Comparison of ENCODE assay signal across 7 mouse cellular contexts in genomic region chr8:10414684-10415212, GRCm38 (mm10).
DNase-seq lines count a peak whose midpoint lies in the region; ATAC-seq and TF ChIP-seq lines count a peak whose summit lies in the region.

No protein-coding gene starts in this region.

- no peaks in the 10 kb centered on the region for H3K36me3 ChIP-seq in forebrain, embryonic 12.5 days (replicated peaks)
- H3K36me3 ChIP-seq in hindbrain, postnatal 0 days (ENCODE audit: insufficient read depth, low read length) = no peaks in the 10 kb centered on the region
- H3K36me3 ChIP-seq in midbrain, embryonic 11.5 days (ENCODE audit: control insufficient read depth, insufficient read depth, low read length) = no peaks in the 10 kb centered on the region

- 24% methylated on average over 6 of the region's 6 CpGs for WGBS in forebrain, embryonic 12.5 days
- 25% methylated on average over 6 of the region's 6 CpGs for WGBS in hindbrain, postnatal 0 days
- 24% methylated on average over 6 of the region's 6 CpGs for WGBS in midbrain, embryonic 11.5 days

- H3K27me3 ChIP-seq in forebrain, embryonic 12.5 days = no peaks in the 10 kb centered on the region
- H3K27me3 ChIP-seq in hindbrain, postnatal 0 days (ENCODE audit: insufficient read depth, low read length) = no peaks in the 10 kb centered on the region
- H3K27me3 ChIP-seq in midbrain, embryonic 11.5 days (ENCODE audit: control insufficient read depth, insufficient read depth, low read length) = no peaks in the 10 kb centered on the region

- H3K27ac ChIP-seq in forebrain, embryonic 12.5 days = no peak overlapping the region
- no peak overlapping the region for H3K27ac ChIP-seq in hindbrain, postnatal 0 days
- H3K27ac ChIP-seq in left cerebral cortex, adult 2 months = no peak overlapping the region
- no peak overlapping the region for H3K27ac ChIP-seq in midbrain, embryonic 11.5 days (ENCODE audit: low read depth, low read length)

- intact Hi-C loops in left cerebral cortex, adult 2 months (cut with DNase I) = loop anchor here (2.0 to 5.0 kb wide), 3 partner anchors 592 to 778 kb away; no protein-coding TSS in a partner anchor

- TF ChIP-seq CTCF in brain, embryonic 14.5 days (IDR thresholded peaks at IDR 0.05; ENCODE audit: borderline replicate concordance, extremely low read depth, insufficient read depth, insufficient read length) = peak; percentile 99
- peak; percentile 96 for TF ChIP-seq CTCF in hindbrain, postnatal 0 days (IDR thresholded peaks at IDR 0.05; ENCODE audit: low read depth)
- TF ChIP-seq CTCF in left cerebral cortex, adult 2 months (IDR thresholded peaks at IDR 0.05) = peak; percentile 84

- H3K9me3 ChIP-seq in forebrain, embryonic 12.5 days = no peaks in the 10 kb centered on the region
- no peaks in the 10 kb centered on the region for H3K9me3 ChIP-seq in hindbrain, postnatal 0 days (ENCODE audit: low read length)
- no peaks in the 10 kb centered on the region for H3K9me3 ChIP-seq in midbrain, embryonic 11.5 days (ENCODE audit: control insufficient read depth, low read length)

- TF ChIP-seq POLR2A in brain, embryonic 14.5 days (IDR thresholded peaks at IDR 0.05; ENCODE audit: borderline replicate concordance, extremely low read depth, insufficient read depth, insufficient read length, poor library complexity, severe bottlenecking) = no peak

- ATAC-seq in forebrain, embryonic 12.5 days (ENCODE audit: low FRiP score) = peak; percentile 44; the same call in 1 of the 2 replicates
- peak; percentile 60 for ATAC-seq in hindbrain, postnatal 0 days
- ATAC-seq in midbrain, embryonic 11.5 days (ENCODE audit: low FRiP score) = peak; percentile 58; the same call in 1 of the 2 replicates

- peak; percentile 90 for DNase-seq in NIH3T3 (ENCODE audit: low read depth)
- DNase-seq in brain, embryonic 14.5 days (ENCODE audit: low read depth) = peak; percentile 88
- peak; percentile 91 for DNase-seq in hindbrain, postnatal 0 days (ENCODE audit: low spot score)
- peak; percentile 70 to 82 for DNase-seq in left cerebral cortex, adult 2 months (ENCODE audit: extremely low spot score in 1 of 2, low spot score in 2 of 2)
- DNase-seq in midbrain, embryonic 11.5 days (ENCODE audit: low spot score, missing footprints) = peak; percentile 98
- peak; percentile 39 to 75 for DNase-seq in spleen, postnatal 4 days (ENCODE audit: low spot score in 2 of 2)

- H3K4me1 ChIP-seq in forebrain, embryonic 12.5 days = peaks cover 20% of the 10 kb centered on the region
- H3K4me1 ChIP-seq in hindbrain, postnatal 0 days (ENCODE audit: insufficient read depth, low read length) = no peaks in the 10 kb centered on the region
- no peaks in the 10 kb centered on the region for H3K4me1 ChIP-seq in midbrain, embryonic 11.5 days (ENCODE audit: control insufficient read depth, insufficient read depth, low read length)

- no peak overlapping the region for H3K4me3 ChIP-seq in forebrain, embryonic 12.5 days (replicated peaks)
- H3K4me3 ChIP-seq in hindbrain, postnatal 0 days (ENCODE audit: low read length) = no peak overlapping the region
- no peak overlapping the region for H3K4me3 ChIP-seq in left cerebral cortex, adult 2 months
- H3K4me3 ChIP-seq in midbrain, embryonic 11.5 days (ENCODE audit: low read depth, low read length) = no peak overlapping the region

- no peak overlapping the region for H3K4me2 ChIP-seq in forebrain, embryonic 12.5 days
- H3K4me2 ChIP-seq in hindbrain, postnatal 0 days (ENCODE audit: low read depth, low read length) = no peak overlapping the region
- no peak overlapping the region for H3K4me2 ChIP-seq in midbrain, embryonic 11.5 days

- H3K9ac ChIP-seq in forebrain, embryonic 12.5 days = no peak overlapping the region
- H3K9ac ChIP-seq in hindbrain, postnatal 0 days (replicated peaks; ENCODE audit: low read length) = no peak overlapping the region
- H3K9ac ChIP-seq in midbrain, embryonic 11.5 days (ENCODE audit: low read length) = no peak overlapping the region
